8 mouse cellular contexts compared by ENCODE assay signal in genomic region chr9:57158506-57158905, GRCm38 (mm10). TPM values are rescaled to one million over a fixed set of nuclear protein-coding genes. Genes with fewer than 3 reads are reported as not detected.
A peak's percentile ranks its signal among the peaks of the same experiment; 100 is the strongest.
DNase-seq lines count a peak whose midpoint lies in the region; ATAC-seq and TF ChIP-seq lines count a peak whose summit lies in the region.

No protein-coding gene starts in this region.

- H3K27ac ChIP-seq in heart, embryonic 12.5 days (ENCODE audit: poor library complexity, severe bottlenecking) = no peak overlapping the region
- no peak overlapping the region for H3K27ac ChIP-seq in heart, postnatal 0 days (ENCODE audit: low read depth)
- peak overlapping the region; percentile 89 for H3K27ac ChIP-seq in macrophage

- peaks cover 14% of the 10 kb centered on the region for H3K4me1 ChIP-seq in heart, embryonic 12.5 days (replicated peaks)
- H3K4me1 ChIP-seq in G1E (ENCODE audit: insufficient read depth, low read depth, low read length) = peaks cover 38% of the 10 kb centered on the region
- H3K4me1 ChIP-seq in heart, postnatal 0 days (ENCODE audit: control insufficient read depth, insufficient read depth) = peaks cover 5% of the 10 kb centered on the region; the same call in 1 of the 2 replicates

- no peak for TF ChIP-seq CTCF in G1E (IDR thresholded peaks at IDR 0.05; ENCODE audit: low read depth, low read length)
- no peak for TF ChIP-seq CTCF in heart, postnatal 0 days (IDR thresholded peaks at IDR 0.05; ENCODE audit: low read depth)

- peak overlapping the region; percentile 96 for H3K4me2 ChIP-seq in heart, embryonic 12.5 days
- H3K4me2 ChIP-seq in heart, postnatal 0 days (ENCODE audit: low read depth, low read length) = peak overlapping the region; percentile 89

- H3K27me3 ChIP-seq in heart, embryonic 12.5 days (replicated peaks) = 0 out of 2 replicates have a peak, but pooled peaks cover 4% of the 10 kb centered on the region
- peaks cover 8% of the 10 kb centered on the region for H3K27me3 ChIP-seq in G1E (ENCODE audit: insufficient read depth, low read length)
- no peaks in the 10 kb centered on the region for H3K27me3 ChIP-seq in heart, postnatal 0 days (ENCODE audit: control insufficient read depth, insufficient read depth, low read length)

- peak overlapping the region; percentile 68; the same call in 1 of the 2 replicates for H3K9ac ChIP-seq in heart, embryonic 12.5 days
- H3K9ac ChIP-seq in heart, postnatal 0 days (replicated peaks; ENCODE audit: low read depth, low read length) = no peak overlapping the region

- 40% methylated on average over 11 of the region's 11 CpGs for WGBS in heart, embryonic 12.5 days
- WGBS in heart, postnatal 0 days = 41% methylated on average over 11 of the region's 11 CpGs
- WGBS in macrophage (ENCODE audit: missing documents) = 24% methylated on average over 8 of the region's 11 CpGs

- H3K36me3 ChIP-seq in heart, embryonic 12.5 days = peaks cover 21% of the 10 kb centered on the region
- H3K36me3 ChIP-seq in G1E (replicated peaks) = peaks cover 33% of the 10 kb centered on the region
- peaks cover 13% of the 10 kb centered on the region for H3K36me3 ChIP-seq in heart, postnatal 0 days (replicated peaks; ENCODE audit: control insufficient read depth, insufficient read depth, low read length)
- peaks cover 21% of the 10 kb centered on the region; the same call in 1 of the 2 replicates for H3K36me3 ChIP-seq in macrophage (ENCODE audit: inconsistent target)

- H3K9me3 ChIP-seq in heart, embryonic 12.5 days (replicated peaks) = no peaks in the 10 kb centered on the region
- no peaks in the 10 kb centered on the region for H3K9me3 ChIP-seq in G1E (replicated peaks)
- no peaks in the 10 kb centered on the region for H3K9me3 ChIP-seq in heart, postnatal 0 days (replicated peaks; ENCODE audit: control insufficient read depth, low read length)

- H3K4me3 ChIP-seq in heart, embryonic 12.5 days = peak overlapping the region; percentile 67
- peak overlapping the region; percentile 91 for H3K4me3 ChIP-seq in G1E (ENCODE audit: low read depth, low read length)
- H3K4me3 ChIP-seq in heart, postnatal 0 days (ENCODE audit: low read depth, low read length) = peak overlapping the region; percentile 63
- H3K4me3 ChIP-seq in macrophage (ENCODE audit: inconsistent target) = peak overlapping the region; percentile 81

- intact Hi-C loops in heart, postnatal 25 days (cut with DNase I) = no loop called here

- DNase-seq in heart, postnatal 25 days (ENCODE audit: low spot score) = no peak
- DNase-seq in G1E (ENCODE audit: low spot score) = no peak
- DNase-seq in heart, postnatal 0 days (ENCODE audit: low spot score) = no peak
- DNase-seq in natural killer cell, adult 2 months (ENCODE audit: low spot score in 2 of 2) = no peak
- no peak for DNase-seq in spleen, adult 12 weeks (ENCODE audit: low spot score)
- DNase-seq in kidney, adult 8-10 months = no peak

- no peak for TF ChIP-seq EP300 in heart, postnatal 0 days (IDR thresholded peaks at IDR 0.05; ENCODE audit: low read depth)

- peaks cover 15% of the 10 kb centered on the region; the same call in 1 of the 2 replicates for H3K79me2 ChIP-seq in macrophage (ENCODE audit: inconsistent target)

- ATAC-seq in heart, embryonic 12.5 days (ENCODE audit: insufficient number of reproducible peaks, low FRiP score) = no peak
- no peak for ATAC-seq in G1E (ENCODE audit: extremely low read depth, insufficient number of reproducible peaks, low FRiP score, poor library complexity, severe bottlenecking)
- no peak for ATAC-seq in heart, postnatal 0 days (ENCODE audit: insufficient read depth, low read depth)

RNA-seq across cellular contexts. Expression of gene Commd4, which starts 0.4 kb away (rescaled TPM):
- 60.3 and 61.5 TPM in 2 replicates for polyA plus RNA-seq in heart, embryonic 12.5 days (2016; fragmentation: Nextera tagmentation; extraction: Ambion mirVana)
- total RNA-seq in heart, postnatal 25 days (2021) = 10 to 100 TPM; 26.4 to 28.8 TPM
- 40.3 and 59.7 TPM in 2 replicates for total RNA-seq in G1E (2014; fragmentation: Nextera tagmentation)
- 130 and 175 TPM in 2 replicates for total RNA-seq in G1E (2017)
- 33.3 and 36.2 TPM in 2 replicates for polyA plus RNA-seq in G1E (2012)
- 21.1 and 45.2 TPM in 2 replicates for total RNA-seq in heart, postnatal 0 days (2014; rRNA removed; ENCODE audit: low replicate concordance)
- 69.4 and 71.8 TPM in 2 replicates for polyA plus RNA-seq in heart, postnatal 0 days (2015; fragmentation: Nextera tagmentation; extraction: Ambion mirVana)
- total RNA-seq in macrophage (2018; cell fraction: chromatin; rRNA removed) = 100 to 1,000 TPM in 17 of 26 experiments, 10 to 100 TPM in 9; 68.9 to 156 (median 111) TPM
- total RNA-seq in macrophage (2018; cell fraction: cytosol; rRNA removed) = 10 to 100 TPM; 52.4 to 77.9 (median 61.9) TPM
- total RNA-seq in macrophage (2018; cell fraction: nucleus; rRNA removed) = 100 to 1,000 TPM in 19 of 26 experiments, 10 to 100 TPM in 7; 63.3 to 204 (median 110) TPM
- 45.0 to 80.9 TPM (median 72.1 TPM) in 3 replicates for polyA plus RNA-seq in macrophage (2018)

RNA-seq across cellular contexts. Expression of gene Neil1, which starts 10.4 kb away (rescaled TPM):
- 4.3 and 5.2 TPM in 2 replicates for polyA plus RNA-seq in heart, embryonic 12.5 days (2016; fragmentation: Nextera tagmentation; extraction: Ambion mirVana)
- 1 to 10 TPM; 5.4 to 6.0 TPM for total RNA-seq in heart, postnatal 25 days (2021)
- 0.58 and 3.0 TPM in 2 replicates for total RNA-seq in G1E (2014; fragmentation: Nextera tagmentation)
- total RNA-seq in G1E (2017) = 2.1 and 2.6 TPM in 2 replicates
- polyA plus RNA-seq in G1E (2012) = 9.3 and 10.7 TPM in 2 replicates
- total RNA-seq in heart, postnatal 0 days (2014; rRNA removed; ENCODE audit: low replicate concordance) = 10.3 and 13.6 TPM in 2 replicates
- polyA plus RNA-seq in heart, postnatal 0 days (2015; fragmentation: Nextera tagmentation; extraction: Ambion mirVana) = 5.1 and 5.9 TPM in 2 replicates
- total RNA-seq in macrophage (2018; cell fraction: chromatin; rRNA removed) = 10 to 100 TPM in 15 of 26 experiments, 1 to 10 TPM in 11; 2.1 to 22.7 (median 11.8) TPM
- total RNA-seq in macrophage (2018; cell fraction: cytosol; rRNA removed) = 1 to 10 TPM; 4.6 to 8.4 (median 6.7) TPM
- total RNA-seq in macrophage (2018; cell fraction: nucleus; rRNA removed) = 10 to 100 TPM in 17 of 26 experiments, 1 to 10 TPM in 9; 2.6 to 22.2 (median 11.6) TPM
- polyA plus RNA-seq in macrophage (2018) = 3.3 to 8.3 TPM (median 5.6 TPM) in 3 replicates

RNA-seq across cellular contexts. Expression of gene Man2c1, which starts 28.0 kb away (rescaled TPM):
- polyA plus RNA-seq in heart, embryonic 12.5 days (2016; fragmentation: Nextera tagmentation; extraction: Ambion mirVana) = 57.1 and 59.6 TPM in 2 replicates
- 10 to 100 TPM; 43.7 to 46.0 TPM for total RNA-seq in heart, postnatal 25 days (2021)
- 66.7 and 68.5 TPM in 2 replicates for total RNA-seq in G1E (2014; fragmentation: Nextera tagmentation)
- total RNA-seq in G1E (2017) = 56.3 and 68.6 TPM in 2 replicates
- 106 and 122 TPM in 2 replicates for polyA plus RNA-seq in G1E (2012)
- 106 and 138 TPM in 2 replicates for total RNA-seq in heart, postnatal 0 days (2014; rRNA removed; ENCODE audit: low replicate concordance)
- polyA plus RNA-seq in heart, postnatal 0 days (2015; fragmentation: Nextera tagmentation; extraction: Ambion mirVana) = 31.8 and 35.6 TPM in 2 replicates
- 100 to 1,000 TPM; 190 to 547 (median 342) TPM for total RNA-seq in macrophage (2018; cell fraction: chromatin; rRNA removed)
- total RNA-seq in macrophage (2018; cell fraction: cytosol; rRNA removed) = 10 to 100 TPM; 22.6 to 51.7 (median 29.9) TPM
- total RNA-seq in macrophage (2018; cell fraction: nucleus; rRNA removed) = 100 to 1,000 TPM in 21 of 26 experiments, 10 to 100 TPM in 5; 56.2 to 292 (median 135) TPM
- 26.9 to 46.4 TPM (median 35.9 TPM) in 3 replicates for polyA plus RNA-seq in macrophage (2018)
